8 mouse cellular contexts compared by ENCODE assay signal in genomic region chr14:77156222-77156910, GRCm38 (mm10). TPM values are rescaled to one million over a fixed set of nuclear protein-coding genes. Genes with fewer than 3 reads are reported as not detected.
DNase-seq lines count a peak whose midpoint lies in the region; ATAC-seq and TF ChIP-seq lines count a peak whose summit lies in the region.

Enox1 (plus strand) TSS chr14:77156763.

- peaks cover 2% of the 10 kb centered on the region; the same call in 1 of the 2 replicates for H3K9me3 ChIP-seq in erythroblast, embryonic 14.5 days (ENCODE audit: control insufficient read depth, low read length)
- H3K9me3 ChIP-seq in hindbrain, postnatal 0 days (ENCODE audit: low read length) = no peaks in the 10 kb centered on the region
- no peaks in the 10 kb centered on the region for H3K9me3 ChIP-seq in midbrain, embryonic 16.5 days (replicated peaks; ENCODE audit: control insufficient read depth, low read length, poor library complexity, severe bottlenecking)

- DNase-seq in gastrocnemius, adult 8-10 months (ENCODE audit: low spot score in 2 of 2) = peak; percentile 20
- DNase-seq in hindbrain, postnatal 0 days (ENCODE audit: low spot score) = peak; percentile 98
- peak; percentile 95 for DNase-seq in left cerebral cortex, postnatal 4 days
- DNase-seq in telencephalon, adult 2 months (ENCODE audit: low read depth, low spot score) = peak; percentile 79

- H3K36me3 ChIP-seq in erythroblast, embryonic 14.5 days (ENCODE audit: control insufficient read depth) = no peaks in the 10 kb centered on the region
- no peaks in the 10 kb centered on the region for H3K36me3 ChIP-seq in hindbrain, postnatal 0 days (ENCODE audit: insufficient read depth, low read length)
- H3K36me3 ChIP-seq in midbrain, embryonic 16.5 days (ENCODE audit: control insufficient read depth, insufficient read depth, low read length) = no peaks in the 10 kb centered on the region

- no peak; the same call in 1 of the 2 replicates for TF ChIP-seq CTCF in hindbrain, postnatal 0 days (IDR thresholded peaks at IDR 0.05; ENCODE audit: low read depth)

- peak within 1 kb of the TSS; percentile 89 for H3K27ac ChIP-seq in hindbrain, postnatal 0 days
- H3K27ac ChIP-seq in midbrain, embryonic 16.5 days (ENCODE audit: low read length) = peak within 1 kb of the TSS; percentile 95

- peak within 1 kb of the TSS; percentile 18 for H3K4me3 ChIP-seq in erythroblast, embryonic 14.5 days (replicated peaks)
- H3K4me3 ChIP-seq in hindbrain, postnatal 0 days (ENCODE audit: low read length) = peak within 1 kb of the TSS; percentile 97
- peak within 1 kb of the TSS; percentile 98 for H3K4me3 ChIP-seq in midbrain, embryonic 16.5 days (ENCODE audit: low read depth, low read length)

- WGBS in hindbrain, postnatal 0 days = under 1% methylated on average over 72 of the region's 73 CpGs
- under 1% methylated on average over 64 of the region's 73 CpGs for WGBS in midbrain, embryonic 16.5 days

- intact Hi-C loops in left cerebral cortex, postnatal 4 days (cut with DNase I) = loop anchor here (10.0 kb wide), 1 partner anchor 288 kb away; no protein-coding TSS in a partner anchor

- no peaks in the 10 kb centered on the region for H3K4me1 ChIP-seq in erythroblast, embryonic 14.5 days (ENCODE audit: control insufficient read depth)
- peaks cover 9% of the 10 kb centered on the region; the same call in 1 of the 2 replicates for H3K4me1 ChIP-seq in hindbrain, postnatal 0 days (ENCODE audit: insufficient read depth, low read length)
- H3K4me1 ChIP-seq in midbrain, embryonic 16.5 days (ENCODE audit: control insufficient read depth, insufficient read depth, low read length) = peaks cover 40% of the 10 kb centered on the region

- H3K9ac ChIP-seq in hindbrain, postnatal 0 days (replicated peaks; ENCODE audit: low read length) = peak within 1 kb of the TSS; percentile 94
- peak within 1 kb of the TSS; percentile 99 for H3K9ac ChIP-seq in midbrain, embryonic 16.5 days (ENCODE audit: low read depth, low read length)

- ATAC-seq in erythroblast, adult 5-6 weeks (replicated peaks; ENCODE audit: low FRiP score, poor library complexity, severe bottlenecking) = no peak
- peak; percentile 46 for ATAC-seq in common myeloid progenitor, adult 5-6 weeks (replicated peaks; ENCODE audit: low read depth, poor library complexity, severe bottlenecking)
- peak; percentile 89 for ATAC-seq in hindbrain, postnatal 0 days
- peak; percentile 91 for ATAC-seq in midbrain, embryonic 16.5 days

- peak within 1 kb of the TSS; percentile 88 for H3K4me2 ChIP-seq in hindbrain, postnatal 0 days (ENCODE audit: low read depth, low read length)
- peak within 1 kb of the TSS; percentile 63 for H3K4me2 ChIP-seq in midbrain, embryonic 16.5 days (ENCODE audit: low read length)

- H3K27me3 ChIP-seq in erythroblast, embryonic 14.5 days (ENCODE audit: control insufficient read depth) = peaks cover 37% of the 10 kb centered on the region
- no peaks in the 10 kb centered on the region for H3K27me3 ChIP-seq in hindbrain, postnatal 0 days (ENCODE audit: insufficient read depth, low read length)
- H3K27me3 ChIP-seq in midbrain, embryonic 16.5 days (ENCODE audit: control insufficient read depth, insufficient read depth, low read depth, low read length) = no peaks in the 10 kb centered on the region

RNA-seq across cellular contexts. Expression of gene Enox1, which starts in this region (rescaled TPM):
- not detected in 2 replicates for polyA plus RNA-seq in erythroblast, embryonic 14.5 days (2012)
- not detected in 2 replicates for total RNA-seq in erythroblast, adult 5-6 weeks (2015; ENCODE audit: low replicate concordance)
- total RNA-seq in erythroblast, adult 5-6 weeks (2017; ENCODE audit: low replicate concordance) = not detected in 2 replicates
- total RNA-seq in common myeloid progenitor, adult 5-6 weeks (2017) = 0.24 TPM in 1 of 2 replicates, not detected in the other
- total RNA-seq in gastrocnemius, adult 8-10 months (2022) = 1 to 10 TPM in 1 of 4 experiments, under 1 TPM in 3; 0.31 to 1.0 (median 0.69) TPM
- total RNA-seq in hindbrain, postnatal 0 days (2014; rRNA removed) = 42.7 and 43.5 TPM in 2 replicates
- 29.1 and 30.7 TPM in 2 replicates for polyA plus RNA-seq in hindbrain, postnatal 0 days (2015; fragmentation: Nextera tagmentation; extraction: Ambion mirVana)
- 10 to 100 TPM; 67.2 to 73.5 TPM for total RNA-seq in left cerebral cortex, postnatal 4 days (2021)
- polyA plus RNA-seq in midbrain, embryonic 16.5 days (2015; fragmentation: Nextera tagmentation; extraction: Ambion mirVana) = 42.4 and 42.8 TPM in 2 replicates

Comparison
In these comparisons a context has a peak if more than half of its experiments do, and no peak if none do; other contexts are left out.
1. RNA of gene Enox1 (total RNA-seq): 67.2 to 73.5 TPM in left cerebral cortex, postnatal 4 days and 42.7 to 43.5 TPM in hindbrain, postnatal 0 days; 0.31 to 1.0 TPM in gastrocnemius, adult 8-10 months, not detected in erythroblast, adult 5-6 weeks and 0.24 TPM in common myeloid progenitor, adult 5-6 weeks; every median in the first group is over 10 times any median in the second.
2. RNA of gene Enox1 (polyA plus RNA-seq): 42.4 to 42.8 TPM in midbrain, embryonic 16.5 days and 29.1 to 30.7 TPM in hindbrain, postnatal 0 days; not detected in erythroblast, embryonic 14.5 days; every median in the first group is over 10 times any median in the second.
3. Peak in ATAC-seq in common myeloid progenitor, adult 5-6 weeks; RNA of the gene not detected or under 1 TPM.
4. H3K4me3 ChIP-seq: peak in every context shown above with its lines; median percentile 98 in midbrain, embryonic 16.5 days; 97 in hindbrain, postnatal 0 days; 18 in erythroblast, embryonic 14.5 days.
5. DNase-seq: peak in every context shown above with its lines; median percentile 98 in hindbrain, postnatal 0 days; 95 in left cerebral cortex, postnatal 4 days; 79 in telencephalon, adult 2 months; 20 in gastrocnemius, adult 8-10 months.